Mouse (Mus musculus) spleen, adult 2 months (tissue): Measurements from ENCODE around the gene Rbm5. TPM values are rescaled to one million over a fixed set of nuclear protein-coding genes. Genes with fewer than 3 reads are reported as not detected.

Experiments used
- DNase-seq, 2 experiments: peaks; one replicate each; pipeline versions ENCODE4 v3.0.0 to v3.0.0-alpha.2; 2012 to 2021; ENCODE audit warnings: low spot score in 2 of 2, low read depth in 1 of 2
- H3K27ac ChIP-seq: fragments of 200-500 bp; 2 replicates; pipeline ENCODE4 v1.5.1; 2012; ENCODE audit warnings: low read length, inconsistent platforms; ENCODE audit not compliant: insufficient read depth
- H3K27me3 ChIP-seq: fragments of 200-500 bp; 2 replicates; pipeline ENCODE4 v1.6.1; 2012; ENCODE audit warnings: mild to moderate bottlenecking, moderate library complexity, low read length, inconsistent platforms; ENCODE audit not compliant: control insufficient read depth, insufficient read depth
- H3K36me3 ChIP-seq: fragments of 200-500 bp; 2 replicates; pipeline ENCODE4 v1.6.1; 2012; ENCODE audit warnings: mild to moderate bottlenecking, low read length, inconsistent platforms; ENCODE audit not compliant: control insufficient read depth, insufficient read depth
- H3K4me1 ChIP-seq: fragments of 200-500 bp; 2 replicates; pipeline ENCODE4 v1.6.1; 2011; ENCODE audit warnings: inconsistent platforms; ENCODE audit not compliant: control insufficient read depth, insufficient read depth, insufficient read length
- H3K4me3 ChIP-seq: fragments of 200-500 bp; 2 replicates; pipeline ENCODE4 v1.5.1; 2011; ENCODE audit warnings: mild to moderate bottlenecking, inconsistent platforms; ENCODE audit not compliant: insufficient read depth, insufficient read length; ENCODE audit errors: extremely low read depth
- CTCF ChIP-seq: fragments of 200-500 bp; IDR thresholded peaks from 2 replicates; pipeline ENCODE4 v1.5.1; 2011; ENCODE audit warnings: mild to moderate bottlenecking, inconsistent platforms; ENCODE audit not compliant: insufficient read depth, insufficient read length, insufficient replicate concordance; ENCODE audit errors: extremely low read depth
- POLR2A ChIP-seq: fragments of 200-500 bp; IDR thresholded peaks from 2 replicates; pipeline ENCODE4 v1.6.1; 2011; ENCODE audit warnings: low read depth, low read length, inconsistent platforms
- WGBS: fragments of 180-500 bp; shearing (Covaris S2); methylation state at CpG from one replicate; pipeline ENCODE4 v1.1.7; 2018; 5-methylcytosine and 5-hydroxymethylcytosine counted together
- polyA plus RNA-seq: library from polyadenylated mRNA; depleted of rRNA; stranded (reverse); fragments of >200 nt; gene quantifications from 2 replicates; pipeline ENCODE4 v1.2.3, GENCODE M21; 2012; rRNA removed

Gene Rbm5
- polyA plus RNA-seq: 70.3 and 76.0 TPM in 2 replicates

DNA sequence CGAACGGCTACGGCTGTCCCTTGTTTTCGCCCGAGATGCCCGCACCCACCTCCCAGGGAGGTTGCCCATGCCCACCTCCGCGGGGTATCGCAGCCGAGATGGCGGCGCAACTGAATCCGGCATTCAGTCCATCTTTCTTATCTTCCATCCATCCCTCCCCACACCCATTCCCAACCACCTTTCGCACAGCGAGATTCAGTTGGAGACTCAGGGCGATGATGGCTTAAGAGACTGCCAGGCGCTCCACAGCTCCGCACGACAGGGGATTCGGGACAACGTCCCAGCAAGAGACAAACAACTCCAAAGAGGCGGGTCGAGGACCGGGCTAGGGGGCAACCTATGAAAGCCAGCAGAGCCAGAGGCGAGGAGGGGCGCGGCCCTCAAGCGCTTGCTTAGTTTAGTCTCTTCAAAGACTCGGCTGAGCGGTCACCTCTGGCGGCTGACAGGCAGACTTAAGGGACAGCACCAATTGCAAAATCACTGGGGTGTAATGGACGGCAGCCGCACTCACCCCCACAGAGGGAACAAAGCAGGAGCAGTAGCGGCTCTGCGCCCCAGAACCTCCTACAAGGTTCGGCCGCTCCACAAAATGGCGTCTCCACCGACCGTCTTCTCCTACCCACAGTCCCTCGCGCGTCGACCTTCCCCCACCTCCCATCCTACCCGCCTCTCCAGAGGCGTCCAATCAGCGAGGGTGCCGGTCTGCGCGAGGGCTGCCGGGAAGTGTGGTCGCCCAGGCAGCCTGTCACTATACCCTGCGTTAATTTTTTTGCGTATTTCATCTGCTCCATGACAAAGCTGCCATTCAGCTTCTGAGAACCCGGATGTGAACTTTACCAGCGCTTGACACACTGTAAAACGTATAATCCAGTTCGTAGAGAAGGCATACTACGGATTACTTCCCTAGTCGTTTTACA is at the start of gene Rbm5:
TSS of gene Rbm5 (minus strand) at position 623 of the 917 bp plus-strand sequence.
- Histone ChIP-seq H3K27me3 (no peaks in the 10 kb centered on the region), H3K27ac (peak within 1 kb of the TSS; percentile 95), H3K4me3 (peak within 1 kb of the TSS; percentile 87), H3K4me1 (peaks cover 6% of the 10 kb centered on the region; the same call in 1 of the 2 replicates), H3K36me3 (peaks cover 37% of the 10 kb centered on the region)
- DNase-seq: peak; percentile 89 to 94
- TF ChIP-seq POLR2A: peak; percentile 92
- no peak for TF ChIP-seq CTCF
- under 1% methylated on average over 60 of the region's 60 CpGs for WGBS

DNA sequence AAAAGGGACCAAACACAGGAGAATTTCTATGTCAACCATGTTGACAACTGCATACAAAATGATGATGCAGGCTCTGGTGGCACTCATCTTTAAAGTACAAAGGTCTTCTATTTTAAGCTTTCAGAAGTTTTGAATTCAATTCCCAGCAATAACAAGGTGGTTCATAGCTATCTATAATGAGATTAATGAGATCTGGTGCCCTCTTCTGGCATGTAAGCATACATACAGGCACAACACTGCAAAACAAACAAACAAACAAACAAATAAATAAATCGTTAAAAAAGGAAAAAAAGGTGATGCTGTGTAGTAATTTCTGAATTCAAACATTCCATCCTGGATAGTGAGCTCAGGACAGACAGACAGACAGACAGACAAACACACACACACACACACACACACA is 41.3 kb upstream of the Rbm5 start:
- no peak for DNase-seq
- no peak overlapping the region for H3K4me3 ChIP-seq
- H3K36me3 ChIP-seq: peaks cover 12% of the 10 kb centered on the region
- no peaks in the 10 kb centered on the region for H3K4me1 ChIP-seq
- 89% methylated on average over 1 of the region's 1 CpGs for WGBS
- TF ChIP-seq POLR2A (no peak), CTCF (no peak)
- H3K27me3 ChIP-seq: no peaks in the 10 kb centered on the region
- H3K27ac ChIP-seq: no peak overlapping the region

DNA sequence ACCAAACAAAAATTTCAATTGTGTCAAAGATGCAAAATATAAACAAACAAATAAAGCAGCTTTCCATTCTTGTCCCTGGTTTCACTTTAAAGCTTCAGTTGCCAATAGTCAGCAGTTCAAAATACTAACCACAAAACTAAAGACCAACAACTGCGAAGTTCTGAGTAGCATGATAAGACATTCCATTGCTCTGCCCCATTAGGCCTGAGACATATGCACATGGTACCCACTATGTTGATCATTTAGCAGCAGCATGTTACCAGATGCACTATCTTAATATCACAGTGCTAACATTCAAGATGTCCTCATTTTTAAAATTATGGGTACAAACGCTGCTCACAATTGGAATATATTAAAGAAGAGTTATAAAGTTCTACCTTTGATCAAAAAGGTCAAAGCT is 40.2 kb upstream of the Rbm5 start:
- Histone ChIP-seq H3K27me3 (no peaks in the 10 kb centered on the region), H3K4me1 (no peaks in the 10 kb centered on the region), H3K4me3 (no peak overlapping the region), H3K27ac (no peak overlapping the region), H3K36me3 (peaks cover 7% of the 10 kb centered on the region)
- WGBS: 86% methylated on average over 2 of the region's 2 CpGs
- TF ChIP-seq CTCF (no peak), POLR2A (no peak)
- DNase-seq: no peak

DNA sequence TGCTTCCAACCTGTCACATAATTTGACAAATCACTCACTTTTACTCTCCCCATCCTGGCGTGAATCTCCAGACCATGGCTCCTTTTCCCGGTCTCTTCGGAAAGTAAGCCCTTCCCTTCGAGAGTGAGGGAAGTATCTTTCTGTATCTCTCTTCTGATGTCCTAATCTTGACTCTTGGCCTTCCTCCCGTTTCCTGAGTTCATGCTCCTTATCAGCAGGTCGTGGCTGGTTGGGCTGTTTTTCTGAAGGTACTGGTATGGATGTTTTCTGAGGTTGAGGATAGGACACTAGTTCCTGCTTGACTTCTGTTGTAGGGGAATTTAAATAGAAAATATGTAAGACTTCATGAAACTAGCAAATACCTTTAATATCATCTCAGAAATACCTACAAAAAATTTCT is 20.9 kb upstream of the Rbm5 start:
- H3K27ac ChIP-seq: no peak overlapping the region
- H3K4me1 ChIP-seq: no peaks in the 10 kb centered on the region
- no peak for DNase-seq
- peaks cover 30% of the 10 kb centered on the region for H3K36me3 ChIP-seq
- no peaks in the 10 kb centered on the region for H3K27me3 ChIP-seq
- WGBS: 82% methylated on average over 6 of the region's 6 CpGs
- no peak for TF ChIP-seq CTCF
- TF ChIP-seq POLR2A: no peak
- H3K4me3 ChIP-seq: no peak overlapping the region

DNA sequence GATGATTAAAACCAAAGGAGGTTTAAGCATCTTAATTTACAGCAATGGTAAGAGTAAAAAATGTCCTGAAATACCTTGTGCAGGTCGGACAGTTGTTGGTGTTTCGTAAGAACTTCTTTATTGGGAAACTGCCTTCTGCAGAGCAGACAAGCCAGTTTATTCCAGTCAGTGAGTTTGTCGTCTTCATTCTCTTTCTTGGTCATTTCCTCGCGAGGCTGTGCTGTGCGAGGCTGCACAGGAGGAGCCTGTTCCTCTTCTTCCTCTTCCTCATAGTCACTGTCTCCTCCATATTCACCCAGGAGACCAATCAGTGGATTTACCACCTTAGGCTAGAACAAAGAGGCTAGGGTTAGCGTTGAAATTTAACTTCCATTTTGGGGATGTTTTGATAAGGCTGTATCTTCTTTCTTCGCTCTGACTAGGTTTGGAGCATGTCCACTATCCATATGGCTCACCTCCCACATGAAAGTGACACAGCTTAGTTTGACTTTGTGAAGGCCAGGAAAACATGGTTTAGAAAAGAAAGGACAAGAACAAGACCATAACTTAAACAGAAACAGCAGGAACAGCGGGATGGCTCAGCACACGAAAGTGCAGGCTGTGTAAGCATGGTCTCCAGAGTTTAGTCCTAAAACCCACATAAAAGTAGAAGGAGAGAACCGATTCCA is 11.9 kb upstream of the Rbm5 start:
- Histone ChIP-seq H3K27ac (no peak overlapping the region), H3K36me3 (peaks cover 41% of the 10 kb centered on the region), H3K4me3 (no peak overlapping the region), H3K27me3 (no peaks in the 10 kb centered on the region), H3K4me1 (no peaks in the 10 kb centered on the region)
- 93% methylated on average over 11 of the region's 11 CpGs for WGBS
- no peak for DNase-seq
- TF ChIP-seq POLR2A: no peak
- TF ChIP-seq CTCF: no peak

DNA sequence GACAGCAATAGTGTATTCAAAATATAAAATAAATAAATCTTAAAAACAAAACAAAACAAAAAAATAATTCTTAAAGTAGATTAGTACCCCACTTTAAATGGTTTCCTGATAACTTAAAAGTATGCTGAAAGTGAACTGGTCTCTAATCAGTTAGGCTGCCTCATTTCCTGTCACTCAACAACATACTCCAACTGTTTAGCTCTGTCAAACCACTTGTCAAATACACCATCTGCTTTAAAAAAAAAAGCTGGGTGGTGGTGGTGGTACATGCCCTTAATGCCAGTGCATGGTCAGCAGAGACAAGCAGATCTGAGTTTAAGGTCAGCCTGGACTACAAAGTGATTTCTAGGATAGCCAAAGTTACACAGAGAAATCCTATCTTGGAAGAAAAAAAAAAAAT is 6.0 kb upstream of the Rbm5 start:
- H3K4me3 ChIP-seq: no peak overlapping the region
- H3K4me1 ChIP-seq: no peaks in the 10 kb centered on the region
- no peak for TF ChIP-seq CTCF
- no peak for TF ChIP-seq POLR2A
- no peaks in the 10 kb centered on the region for H3K27me3 ChIP-seq
- H3K27ac ChIP-seq: no peak overlapping the region; the same call in 1 of the 2 replicates
- no peak for DNase-seq
- peaks cover 33% of the 10 kb centered on the region for H3K36me3 ChIP-seq
